Mouse (Mus musculus) skeletal muscle tissue, postnatal 0 days (tissue): Measurements from ENCODE around the gene Podn. TPM values are rescaled to one million over a fixed set of nuclear protein-coding genes. Genes with fewer than 3 reads are reported as not detected.

Experiments used
- microRNA-seq, 2 experiments: library from miRNA; unstranded; fragments of <30 nt; microRNA quantifications; one replicate each; pipeline ENCODE4; 2016
- polyA plus RNA-seq: library from polyadenylated mRNA; unstranded; fragments of >200 nt; fragmentation: Nextera tagmentation; extraction: Ambion mirVana; gene quantifications from 2 replicates; pipeline ENCODE4 v1.2.1, GENCODE M21; 2015

Gene Podn
- 1.2 and 1.7 TPM in 2 replicates for polyA plus RNA-seq

GRCm38 (mm10) chr4:108096345-108096744 lies at the start of gene Podn:
Podn (minus strand) TSS chr4:108096445.

GRCm38 (mm10) chr4:108144880-108145279 lies 48.6 kb upstream of the Podn start, which contains the start of gene Scp2:
Scp2 (minus strand) TSS chr4:108144998.

GRCm38 (mm10) chr4:107967966-107968682 lies 128.1 kb downstream of the Podn start, which contains the start of gene Slc1a7:
Slc1a7 (plus strand) TSS chr4:107968332.

Small RNA genes within 50 kb of the gene (microRNA-seq; reads per million reads assigned to microRNA genes)
- gene Mir6397: 0 reads per million in 2 experiments

Other genes starting within 250 kb of the Podn start
- 80.4 and 84.6 TPM in 2 replicates for gene Magoh, start 216.7 kb downstream of the Podn start, polyA plus RNA-seq
- gene 0610037L13Rik, start 206.6 kb downstream of the Podn start, polyA plus RNA-seq: 109 and 114 TPM in 2 replicates
- gene Cpt2, start 172.8 kb downstream of the Podn start, polyA plus RNA-seq: 73.8 and 78.8 TPM in 2 replicates
- gene Slc1a7, start 128.1 kb downstream of the Podn start, polyA plus RNA-seq: not detected in 2 replicates
- 163 and 317 TPM in 2 replicates for gene Scp2, start 48.6 kb upstream of the Podn start, polyA plus RNA-seq
- 7.0 and 13.6 TPM in 2 replicates for gene Echdc2, start 69.0 kb upstream of the Podn start, polyA plus RNA-seq
- gene Zyg11a, start 121.6 kb upstream of the Podn start, polyA plus RNA-seq: 0.09 TPM in 1 of 2 replicates, not detected in the other
- gene Zyg11b, start 204.7 kb upstream of the Podn start, polyA plus RNA-seq: 4.9 and 5.1 TPM in 2 replicates
- gene Coa7, start 231.7 kb upstream of the Podn start, polyA plus RNA-seq: 48.8 and 53.2 TPM in 2 replicates